Mouse (Mus musculus): ENCODE measurements around the gene Ntrk1. TPM values are rescaled to one million over a fixed set of nuclear protein-coding genes. Genes with fewer than 3 reads are reported as not detected.
A peak's percentile ranks its signal among the peaks of the same experiment; 100 is the strongest.

Ntrk1 gene
- total RNA-seq, 1 experiment: 3.8 TPM

DNA sequence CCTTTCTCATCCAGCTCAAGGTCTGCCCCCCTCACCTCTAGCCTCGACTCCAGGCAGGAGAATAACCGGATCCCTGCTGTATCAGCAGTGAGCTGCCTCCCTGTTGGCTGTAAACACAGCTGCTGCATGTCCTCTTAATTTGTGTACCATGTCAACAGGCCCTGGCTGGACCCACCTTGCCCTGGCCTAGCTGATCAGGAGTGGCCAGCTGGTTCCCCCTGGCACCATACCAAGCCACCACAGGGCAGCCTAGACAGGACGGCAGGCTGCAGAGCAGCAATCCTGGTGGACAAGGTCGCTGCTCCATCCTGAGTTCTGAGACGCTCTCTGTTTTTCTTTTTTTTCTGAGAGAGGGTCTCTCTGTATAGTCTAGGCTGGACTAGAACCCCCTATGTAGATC is 6.7 kb upstream of the Ntrk1 start:
- DNase-seq (ENCODE audit: low read depth, low spot score): no peak
- no peak overlapping the region for H3K27ac ChIP-seq (ENCODE audit: insufficient read depth, low read depth, low read length, poor library complexity, severe bottlenecking)
- no peak overlapping the region for H3K9ac ChIP-seq (ENCODE audit: insufficient read depth, low read depth, low read length, poor library complexity, severe bottlenecking)
- no peaks in the 10 kb centered on the region for H3K9me3 ChIP-seq (ENCODE audit: control insufficient read depth, insufficient read depth, low read depth, low read length)
- no peaks in the 10 kb centered on the region for H3K36me3 ChIP-seq (ENCODE audit: control insufficient read depth, insufficient read depth, low read length, poor library complexity, severe bottlenecking)
- no peak overlapping the region for H3K4me3 ChIP-seq (ENCODE audit: insufficient read depth in 1 of 2, low read depth in 1 of 2, low read length in 2 of 2, poor library complexity in 1 of 2, severe bottlenecking in 1 of 2)
- peaks cover 0 to 5% of the 10 kb centered on the region in 2 experiments; a peak in 1 of 4 replicates for H3K4me1 ChIP-seq (ENCODE audit: control insufficient read depth in 2 of 2, insufficient read depth in 2 of 2, low read length in 2 of 2, poor library complexity in 1 of 2)
- TF ChIP-seq CHD2 (IDR thresholded peaks at IDR 0.05; ENCODE audit: low read depth, low read length): no peak
- TF ChIP-seq MAFK (IDR thresholded peaks at IDR 0.05; ENCODE audit: insufficient read depth, low read depth, low read length): no peak
- no peak for TF ChIP-seq ZC3H11A (IDR thresholded peaks at IDR 0.05; ENCODE audit: borderline replicate concordance, low read depth, low read length)
- no peak for TF ChIP-seq ZNF384 (IDR thresholded peaks at IDR 0.05; ENCODE audit: low read depth, low read length)
- TF ChIP-seq HCFC1 (IDR thresholded peaks at IDR 0.05; ENCODE audit: borderline replicate concordance, insufficient read depth, low read length): no peak
- in situ Hi-C loops (cut with MboI; ENCODE audit: low sequenced_read_pairs in 2 of 2, unreplicated experiment in 2 of 2): no loop called here

DNA sequence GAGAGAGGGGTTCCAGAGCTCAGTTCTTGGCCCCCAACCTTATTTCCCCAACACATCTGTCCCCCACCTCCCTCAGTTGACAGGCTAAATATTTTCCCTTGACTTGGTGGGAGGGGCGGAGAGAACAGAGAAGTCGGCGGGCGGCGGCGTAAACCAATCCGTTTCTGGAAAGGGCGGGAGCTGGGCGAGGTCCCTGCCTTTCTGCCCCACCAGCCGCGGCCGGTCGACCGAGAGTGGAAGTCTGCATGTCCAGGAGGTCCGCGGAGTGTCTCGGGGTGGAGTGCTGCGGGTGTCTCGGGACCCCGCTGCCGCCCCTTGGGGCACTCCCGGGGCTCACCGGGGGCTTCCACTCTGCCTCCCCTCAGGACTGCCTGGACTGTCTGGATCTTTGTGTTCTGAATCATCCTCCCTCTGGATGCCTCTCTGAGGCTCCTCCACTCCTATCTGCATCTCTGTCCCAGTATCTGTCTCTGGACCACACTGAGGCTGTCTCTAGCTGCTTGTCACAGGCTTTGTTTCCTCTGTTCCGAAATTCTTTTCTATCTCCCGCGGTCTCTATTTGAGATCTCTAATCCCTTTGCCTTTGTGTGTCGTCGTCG is 1.9 kb upstream of the Ntrk1 start, which contains the start of gene Insrr:
Insrr (plus strand) TSS at position 216 of the 599 bp plus-strand sequence.
- H3K27ac ChIP-seq (ENCODE audit: insufficient read depth, low read depth, low read length, poor library complexity, severe bottlenecking): no peak within 1 kb of the TSS
- in situ Hi-C loops (cut with MboI; ENCODE audit: low sequenced_read_pairs in 2 of 2, unreplicated experiment in 2 of 2): no loop called here
- no peaks in the 10 kb centered on the region for H3K9me3 ChIP-seq (ENCODE audit: control insufficient read depth, insufficient read depth, low read depth, low read length)
- TF ChIP-seq CHD2 (IDR thresholded peaks at IDR 0.05; ENCODE audit: low read depth, low read length) (no peak), ZC3H11A (IDR thresholded peaks at IDR 0.05; ENCODE audit: borderline replicate concordance, low read depth, low read length) (no peak), ZNF384 (IDR thresholded peaks at IDR 0.05; ENCODE audit: low read depth, low read length) (no peak), MAFK (IDR thresholded peaks at IDR 0.05; ENCODE audit: insufficient read depth, low read depth, low read length) (no peak), HCFC1 (IDR thresholded peaks at IDR 0.05; ENCODE audit: borderline replicate concordance, insufficient read depth, low read length) (no peak)
- H3K9ac ChIP-seq (ENCODE audit: insufficient read depth, low read depth, low read length, poor library complexity, severe bottlenecking): no peak within 1 kb of the TSS
- no peaks in the 10 kb centered on the region for H3K4me1 ChIP-seq (ENCODE audit: control insufficient read depth in 2 of 2, insufficient read depth in 2 of 2, low read length in 2 of 2, poor library complexity in 1 of 2)
- H3K4me3 ChIP-seq (ENCODE audit: insufficient read depth in 1 of 2, low read depth in 1 of 2, low read length in 2 of 2, poor library complexity in 1 of 2, severe bottlenecking in 1 of 2): peak within 1 kb of the TSS; percentile 17 to 42; a peak in 2 of 4 replicates
- no peak for DNase-seq (ENCODE audit: low read depth, low spot score)
- H3K36me3 ChIP-seq (ENCODE audit: control insufficient read depth, insufficient read depth, low read length, poor library complexity, severe bottlenecking): no peaks in the 10 kb centered on the region

DNA sequence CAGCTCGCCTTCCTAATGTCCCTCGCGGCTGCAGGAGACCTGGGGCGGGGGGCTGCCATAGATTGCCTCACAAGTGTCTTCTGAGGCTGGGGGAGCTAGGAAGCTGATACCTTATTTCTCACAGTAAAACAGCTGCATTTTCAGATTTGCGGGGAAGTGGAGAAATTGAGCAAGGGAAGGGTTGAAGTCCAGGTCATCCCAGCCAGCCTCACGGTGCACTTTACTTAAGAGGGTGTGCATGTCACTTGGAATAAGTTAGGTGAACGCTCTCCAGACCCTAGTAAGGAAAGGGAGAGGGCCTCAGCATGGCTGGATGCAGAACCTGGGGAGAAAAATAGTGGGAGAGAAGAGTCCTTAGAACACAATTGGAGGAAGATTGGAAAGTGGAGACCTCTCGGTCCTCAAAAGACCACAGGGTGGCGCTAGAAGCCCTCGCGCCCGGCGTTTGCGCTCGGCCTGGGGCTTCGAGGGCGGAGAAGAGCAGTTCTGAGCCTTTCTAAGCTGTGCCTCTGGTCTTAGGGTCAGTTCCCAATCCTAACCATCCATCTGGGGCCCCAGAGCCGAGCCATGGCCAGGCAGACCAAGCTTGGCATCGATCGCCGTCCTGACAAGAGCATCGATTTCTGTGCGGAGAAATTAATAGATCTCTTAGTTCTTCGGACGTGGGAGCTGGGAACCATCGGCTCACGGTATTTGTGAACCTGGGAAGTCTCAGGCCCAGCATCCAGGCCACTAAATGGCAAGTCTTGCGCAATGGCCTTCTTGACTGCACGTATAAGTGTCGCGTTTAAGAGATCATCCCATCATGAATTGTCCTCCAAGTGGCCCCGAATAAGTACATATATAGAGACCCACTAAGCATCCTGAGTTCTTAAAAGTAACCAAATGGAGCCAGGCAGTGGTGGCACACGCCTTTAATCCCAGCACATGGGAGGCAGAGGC is 645 bp upstream of the Ntrk1 start:
- Histone ChIP-seq H3K36me3 (ENCODE audit: control insufficient read depth, insufficient read depth, low read length, poor library complexity, severe bottlenecking) (no peaks in the 10 kb centered on the region), H3K27ac (ENCODE audit: insufficient read depth, low read depth, low read length, poor library complexity, severe bottlenecking) (no peak overlapping the region), H3K4me3 (ENCODE audit: insufficient read depth in 1 of 2, low read depth in 1 of 2, low read length in 2 of 2, poor library complexity in 1 of 2, severe bottlenecking in 1 of 2) (peak overlapping the region in 1 of 2 experiments; percentile 65; a peak in 2 of 4 replicates), H3K9me3 (ENCODE audit: control insufficient read depth, insufficient read depth, low read depth, low read length) (no peaks in the 10 kb centered on the region), H3K4me1 (ENCODE audit: control insufficient read depth in 2 of 2, insufficient read depth in 2 of 2, low read length in 2 of 2, poor library complexity in 1 of 2) (no peaks in the 10 kb centered on the region), H3K9ac (ENCODE audit: insufficient read depth, low read depth, low read length, poor library complexity, severe bottlenecking) (no peak overlapping the region)
- peak; percentile 65 for DNase-seq (ENCODE audit: low read depth, low spot score)
- TF ChIP-seq ZC3H11A (IDR thresholded peaks at IDR 0.05; ENCODE audit: borderline replicate concordance, low read depth, low read length): peak; percentile 46; the same call in 1 of the 2 replicates
- no peak for TF ChIP-seq MAFK (IDR thresholded peaks at IDR 0.05; ENCODE audit: insufficient read depth, low read depth, low read length)
- in situ Hi-C loops (cut with MboI; ENCODE audit: low sequenced_read_pairs in 2 of 2, unreplicated experiment in 2 of 2): no loop called here

DNA sequence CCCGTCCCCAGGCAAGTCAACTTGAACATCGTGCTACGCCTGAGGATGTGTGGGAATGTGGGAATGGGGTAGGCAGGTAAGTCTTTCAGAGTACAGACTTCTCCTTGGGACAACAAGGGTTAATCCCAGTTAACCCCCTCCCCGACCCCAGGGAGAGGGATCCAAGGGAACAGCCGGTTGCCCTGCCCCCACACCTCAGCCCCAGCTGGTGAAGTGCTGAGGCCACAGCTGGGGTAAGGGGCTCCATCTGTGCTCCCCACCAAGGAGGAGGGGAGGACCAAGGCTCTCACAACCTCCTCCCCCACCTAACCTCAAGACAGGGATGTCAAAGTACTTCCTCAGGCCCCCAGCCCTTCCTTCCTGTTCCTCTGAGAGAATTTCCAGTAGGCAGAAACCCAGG is 5.2 kb downstream of the Ntrk1 start:
- no peak for DNase-seq (ENCODE audit: low read depth, low spot score)
- Histone ChIP-seq H3K9me3 (ENCODE audit: control insufficient read depth, insufficient read depth, low read depth, low read length) (no peaks in the 10 kb centered on the region), H3K36me3 (ENCODE audit: control insufficient read depth, insufficient read depth, low read length, poor library complexity, severe bottlenecking) (no peaks in the 10 kb centered on the region), H3K27ac (ENCODE audit: insufficient read depth, low read depth, low read length, poor library complexity, severe bottlenecking) (no peak overlapping the region), H3K4me1 (ENCODE audit: control insufficient read depth in 2 of 2, insufficient read depth in 2 of 2, low read length in 2 of 2, poor library complexity in 1 of 2) (0 out of 4 replicates have a peak, but pooled peaks cover 0 to 2% of the 10 kb centered on the region in 2 experiments), H3K4me3 (ENCODE audit: insufficient read depth in 1 of 2, low read depth in 1 of 2, low read length in 2 of 2, poor library complexity in 1 of 2, severe bottlenecking in 1 of 2) (no peak overlapping the region), H3K9ac (ENCODE audit: insufficient read depth, low read depth, low read length, poor library complexity, severe bottlenecking) (no peak overlapping the region)
- in situ Hi-C loops (cut with MboI; ENCODE audit: low sequenced_read_pairs in 2 of 2, unreplicated experiment in 2 of 2): no loop called here
- no peak for TF ChIP-seq MAFK (IDR thresholded peaks at IDR 0.05; ENCODE audit: insufficient read depth, low read depth, low read length)
- no peak for TF ChIP-seq HCFC1 (IDR thresholded peaks at IDR 0.05; ENCODE audit: borderline replicate concordance, insufficient read depth, low read length)
- TF ChIP-seq ZNF384 (IDR thresholded peaks at IDR 0.05; ENCODE audit: low read depth, low read length): no peak
- TF ChIP-seq CHD2 (IDR thresholded peaks at IDR 0.05; ENCODE audit: low read depth, low read length): no peak
- TF ChIP-seq ZC3H11A (IDR thresholded peaks at IDR 0.05; ENCODE audit: borderline replicate concordance, low read depth, low read length): no peak

Measured in ES-E14 (cell line).